ENCODE assay signal across 27 mouse cellular contexts in the genomic region with DNA sequence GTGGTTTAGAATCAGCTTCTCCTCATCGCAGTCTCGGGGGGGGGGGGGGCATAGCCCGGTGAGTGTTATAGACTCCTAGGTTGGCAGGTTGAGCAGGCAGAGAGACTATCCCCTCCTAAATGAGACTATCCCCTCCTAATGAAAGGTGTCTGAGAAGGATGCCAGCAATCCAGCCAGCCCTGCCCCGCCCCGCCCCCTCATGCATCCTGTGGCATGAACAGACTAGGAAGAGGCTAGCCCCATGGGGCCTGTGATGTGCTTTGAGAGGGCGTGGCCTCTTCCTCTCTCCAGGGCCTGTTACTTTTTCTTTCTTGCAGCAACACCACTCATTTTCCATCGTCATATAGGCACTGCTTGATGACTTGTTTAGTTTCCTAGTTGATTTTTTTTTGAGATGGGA. TPM values are rescaled to one million over a fixed set of nuclear protein-coding genes. Genes with fewer than 3 reads are reported as not detected.
"Had no signal": no experiment of that assay in that cellular context is flagged by ENCODE, and none has a peak within 500 bp of the region (broad histone marks: within the 10 kb centered on the region; RNA-seq: fewer than 3 reads in every experiment).

No protein-coding gene starts in this region.

- H3K9ac ChIP-seq: heart, embryonic 12.5 days; hindbrain, embryonic 12.5 days; hindbrain, embryonic 14.5 days; intestine, embryonic 15.5 days; limb, embryonic 12.5 days; liver, embryonic 13.5 days had no signal

- ATAC-seq: hindbrain, embryonic 16.5 days; inflammation-experienced regulatory T-cells, adult 6 months; intestine, embryonic 15.5 days; intestine, postnatal 0 days had no signal

- H3K27me3 ChIP-seq: heart, embryonic 12.5 days; hindbrain, embryonic 12.5 days; intestine, embryonic 15.5 days; limb, embryonic 12.5 days; liver, embryonic 13.5 days had no signal

- H3K9me3 ChIP-seq: heart, embryonic 10.5 days; heart, embryonic 12.5 days; hindbrain, embryonic 10.5 days; hindbrain, embryonic 12.5 days; intestine, embryonic 15.5 days; limb, embryonic 10.5 days; limb, embryonic 12.5 days; liver, embryonic 13.5 days had no signal

- H3K36me3 ChIP-seq: heart, embryonic 10.5 days; heart, embryonic 12.5 days; hindbrain, embryonic 10.5 days; hindbrain, embryonic 12.5 days; intestine, embryonic 15.5 days; limb, embryonic 10.5 days; limb, embryonic 12.5 days; liver, embryonic 13.5 days had no signal

- H3K4me3 ChIP-seq: gastrocnemius, adult 2 months; heart, embryonic 10.5 days; heart, embryonic 12.5 days; hindbrain, embryonic 10.5 days; hindbrain, embryonic 12.5 days; intestine, embryonic 15.5 days; layer of hippocampus, adult 2 months; left cerebral cortex, adult 2 months; limb, embryonic 10.5 days; limb, embryonic 12.5 days; liver, embryonic 13.5 days had no signal

- H3K4me1 ChIP-seq: heart, embryonic 10.5 days; heart, embryonic 12.5 days; hindbrain, embryonic 12.5 days; intestine, embryonic 15.5 days; liver, embryonic 13.5 days had no signal

- DNase-seq: gastrocnemius, adult 2 months; gastrocnemius, postnatal 10 days; gastrocnemius, postnatal 25 days; heart, adult 18-20 months; heart, postnatal 10 days; heart, postnatal 4 days; kidney, adult 18-20 months; kidney, adult 8-10 months; kidney, postnatal 10 days; kidney, postnatal 25 days; kidney, postnatal 4 days; liver; liver, embryonic 13.5 days had no signal

- H3K4me2 ChIP-seq: heart, embryonic 12.5 days; hindbrain, embryonic 12.5 days; hindbrain, embryonic 14.5 days; intestine, embryonic 15.5 days; limb, embryonic 12.5 days; liver, embryonic 11.5 days; liver, embryonic 13.5 days had no signal

- H3K27ac ChIP-seq: gastrocnemius, adult 2 months; heart, embryonic 10.5 days; hindbrain, embryonic 10.5 days; hindbrain, embryonic 12.5 days; hindbrain, embryonic 14.5 days; intestine, embryonic 15.5 days; layer of hippocampus, adult 2 months; left cerebral cortex, adult 2 months; limb, embryonic 10.5 days; limb, embryonic 12.5 days; liver, embryonic 13.5 days had no signal

RNA-seq across cellular contexts. Expression of gene Adgrd1, which starts 15.0 kb away (rescaled TPM):
- polyA plus RNA-seq: limb, embryonic 10.5 days; limb, embryonic 12.5 days; liver, embryonic 11.5 days had no signal
